Mouse (Mus musculus) mesoderm, embryonic 11.5 days (tissue): ENCODE results near the gene Il1r2.

Experiments used
- DNase-seq: peaks from one replicate; pipeline ENCODE4 v3.0.0-alpha.2; 2012; ENCODE audit warnings: low read depth, low spot score

The Il1r2 gene

DNA sequence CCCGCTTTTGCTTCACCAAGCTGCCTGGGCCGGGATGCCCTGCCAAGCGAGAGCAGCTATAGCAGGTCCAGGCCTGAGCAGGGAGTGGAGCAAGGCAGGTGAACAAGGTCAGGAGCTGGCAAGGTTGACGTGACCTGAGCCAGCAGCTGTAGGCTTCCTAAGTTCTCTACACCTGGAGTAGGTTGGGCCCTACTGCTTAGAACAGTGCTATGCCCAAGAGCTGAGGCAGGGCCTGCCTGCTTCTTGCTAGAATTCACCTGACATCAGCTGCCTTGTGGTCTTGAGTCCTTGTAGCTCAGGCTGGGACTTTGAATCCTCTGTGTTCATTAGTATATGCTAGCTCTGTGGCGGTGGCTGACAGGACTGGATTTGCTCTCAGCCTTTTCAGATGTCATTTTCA is at the start of gene Il1r2:
Gene Il1r2, plus strand, starts transcription at position 301 of the 400 bp plus-strand sequence.
- DNase-seq = no peak

DNA sequence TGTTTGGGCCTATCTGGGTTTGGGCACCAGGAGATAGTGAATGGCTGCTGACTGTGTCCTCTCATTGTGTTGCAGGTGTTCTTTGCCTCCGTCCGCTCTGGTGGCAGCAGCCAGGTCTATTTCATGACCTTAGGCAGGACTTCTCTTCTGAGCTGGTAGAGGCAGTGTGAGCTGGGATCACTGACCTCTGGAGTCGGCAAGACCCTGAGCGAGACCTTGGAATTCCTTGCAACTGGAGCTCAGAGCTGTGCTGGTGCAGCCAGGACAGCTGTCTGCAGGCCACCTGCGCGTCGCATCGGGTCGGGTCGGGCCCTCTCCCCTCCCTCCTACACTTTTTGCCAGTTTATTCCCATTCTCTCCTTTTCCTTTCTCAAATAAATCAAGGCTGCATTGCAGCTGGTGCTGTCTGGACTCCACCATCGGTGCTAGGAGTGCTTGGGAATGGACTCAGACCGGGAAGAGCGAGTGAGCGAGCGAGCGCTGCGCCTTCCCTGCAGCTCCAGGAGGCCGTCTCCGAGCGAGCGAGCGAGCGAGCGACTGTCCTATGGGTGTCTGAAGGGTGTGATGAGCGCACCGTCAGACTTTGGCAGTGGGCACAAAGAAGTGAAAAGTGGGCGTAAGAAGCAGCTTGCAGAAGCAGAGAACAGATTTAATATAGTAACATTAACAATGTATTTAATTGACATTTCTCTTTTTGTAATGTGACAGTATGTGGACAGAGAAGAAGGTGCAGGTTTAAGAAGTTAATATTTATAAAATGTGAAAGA is 49.1 kb upstream of the Il1r2 start:
- no peak for DNase-seq

DNA sequence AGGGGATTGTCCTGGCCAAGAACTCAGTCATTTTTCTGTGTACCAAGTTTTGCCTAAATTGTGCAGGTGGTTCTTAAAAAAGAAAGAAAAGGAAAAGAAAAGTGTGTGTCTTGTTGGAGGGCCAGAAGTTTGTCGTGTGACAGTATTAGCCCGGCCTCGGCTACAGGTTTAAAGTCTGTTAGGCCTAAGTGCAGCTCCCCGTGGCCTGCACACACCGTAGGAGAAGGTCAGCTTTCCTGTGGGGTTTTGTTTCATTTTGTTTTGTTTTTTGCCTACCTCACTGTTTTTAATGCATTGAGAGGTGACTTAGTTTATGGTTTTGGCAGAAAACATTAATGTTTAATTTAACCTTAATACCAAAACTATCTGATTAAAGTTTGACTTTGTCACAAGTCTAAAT is 48.5 kb upstream of the Il1r2 start:
- no peak for DNase-seq

DNA sequence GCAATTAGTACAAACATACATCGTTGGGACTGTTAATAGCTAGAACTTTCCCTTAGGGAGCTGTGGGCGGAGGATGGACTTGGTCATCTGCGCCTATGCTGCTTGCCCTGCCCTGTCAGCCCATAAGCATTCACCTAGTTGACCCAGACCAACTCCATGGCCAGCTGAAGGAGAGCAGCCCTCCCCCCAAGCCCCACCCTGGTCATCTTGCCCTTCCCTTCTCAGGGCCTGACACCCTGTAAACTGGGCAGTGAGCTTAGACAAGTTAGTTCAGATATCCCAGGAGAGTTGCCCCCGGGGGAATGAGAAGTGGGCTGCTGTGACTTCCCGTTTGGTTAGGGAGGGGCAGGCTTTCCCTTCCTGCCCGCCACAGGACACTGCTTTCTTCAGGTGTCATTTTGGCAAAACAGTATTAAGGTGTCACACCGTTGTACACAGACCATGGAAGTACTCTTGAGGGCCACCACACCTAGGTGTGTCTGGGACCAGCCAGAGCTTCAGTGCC is 46.7 kb upstream of the Il1r2 start:
- no peak for DNase-seq

DNA sequence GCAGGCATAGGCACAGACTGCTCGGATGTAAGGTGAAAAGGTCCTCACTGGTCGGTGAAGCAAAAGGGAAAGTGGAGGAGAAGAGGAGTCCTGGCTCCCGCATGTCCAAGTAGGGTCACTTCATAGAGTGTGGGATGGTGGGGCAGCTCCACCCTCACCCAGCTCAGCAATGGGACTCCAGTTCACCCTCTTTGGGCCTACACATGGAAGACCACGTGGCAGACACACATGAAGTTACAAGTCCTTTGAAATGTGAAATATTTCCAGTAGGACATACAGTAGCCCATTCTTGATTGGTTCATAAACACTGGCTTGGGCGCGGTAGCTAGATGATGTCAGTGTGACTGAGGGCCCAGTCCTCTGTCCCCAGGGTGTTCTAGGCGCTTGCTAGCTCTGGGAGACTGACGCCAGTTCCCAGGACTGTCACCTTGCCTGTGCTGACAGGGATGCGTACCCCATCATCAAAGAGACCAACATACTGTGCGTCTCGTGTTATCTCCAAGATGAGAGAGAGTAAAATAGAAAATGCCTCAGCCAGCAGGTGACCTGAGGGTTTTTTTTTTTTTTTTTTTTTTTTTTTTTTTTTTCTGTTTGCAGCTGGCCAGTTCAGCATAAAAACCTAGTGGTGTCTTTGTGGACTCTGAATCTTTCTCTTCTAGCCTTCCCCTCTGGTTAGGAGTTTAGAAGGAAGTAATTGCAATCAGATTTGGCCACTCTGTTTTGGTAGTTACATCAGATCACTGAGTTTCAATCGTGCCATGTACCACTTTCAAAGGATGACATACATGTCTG is 45.5 kb upstream of the Il1r2 start:
- DNase-seq = no peak

DNA sequence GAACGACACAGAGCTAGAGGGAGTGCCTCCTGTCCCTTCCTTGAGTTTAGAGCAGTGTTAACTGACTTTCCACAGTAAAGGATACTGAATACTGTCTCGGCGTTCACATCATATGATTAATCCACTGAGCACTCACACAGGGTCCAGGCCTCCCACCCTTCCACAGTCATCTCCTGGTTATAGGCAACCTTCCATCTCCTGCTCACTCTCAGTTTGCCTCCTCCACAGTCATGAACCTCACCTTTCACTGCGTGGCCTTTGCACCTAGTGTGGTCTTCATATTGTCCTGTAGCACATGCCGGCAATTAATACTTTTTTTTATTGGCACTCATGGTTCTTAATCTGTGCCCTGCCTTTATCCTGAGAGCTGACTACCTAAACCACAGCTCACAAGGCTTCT is 44.3 kb upstream of the Il1r2 start:
- no peak for DNase-seq

DNA sequence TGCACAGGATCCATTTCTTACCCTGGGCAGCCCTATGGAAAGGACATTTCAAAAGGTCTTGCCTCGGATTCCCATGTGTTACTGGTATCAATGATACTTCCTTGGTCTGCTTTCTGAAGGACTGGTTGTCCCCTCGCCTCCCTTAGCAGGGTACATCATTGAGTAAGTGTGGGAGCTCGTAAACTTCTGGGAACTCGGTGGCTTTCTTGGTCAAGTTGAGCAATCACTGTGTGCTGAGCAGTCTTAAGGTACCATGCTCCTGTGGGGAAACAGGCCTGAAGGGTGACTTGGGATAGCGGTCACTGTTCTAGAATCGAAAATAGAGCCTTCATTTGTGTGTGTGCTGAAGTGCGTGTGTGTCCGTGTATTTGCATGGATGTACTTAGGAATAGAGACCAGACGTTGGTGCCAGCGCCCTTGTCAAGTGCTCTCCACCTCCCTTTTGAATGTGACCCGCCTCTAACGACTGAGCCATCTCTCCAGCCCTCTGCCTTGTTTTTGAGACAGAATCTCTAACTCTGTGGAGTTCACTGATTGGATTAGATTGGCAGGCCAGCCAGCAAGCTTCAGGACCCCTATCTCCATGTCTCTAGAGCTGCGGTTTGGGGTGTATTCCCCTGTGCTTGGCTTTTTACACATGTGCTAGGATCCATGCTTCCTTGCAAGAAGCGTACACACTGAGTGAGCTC is 43.4 kb upstream of the Il1r2 start:
- DNase-seq = no peak

DNA sequence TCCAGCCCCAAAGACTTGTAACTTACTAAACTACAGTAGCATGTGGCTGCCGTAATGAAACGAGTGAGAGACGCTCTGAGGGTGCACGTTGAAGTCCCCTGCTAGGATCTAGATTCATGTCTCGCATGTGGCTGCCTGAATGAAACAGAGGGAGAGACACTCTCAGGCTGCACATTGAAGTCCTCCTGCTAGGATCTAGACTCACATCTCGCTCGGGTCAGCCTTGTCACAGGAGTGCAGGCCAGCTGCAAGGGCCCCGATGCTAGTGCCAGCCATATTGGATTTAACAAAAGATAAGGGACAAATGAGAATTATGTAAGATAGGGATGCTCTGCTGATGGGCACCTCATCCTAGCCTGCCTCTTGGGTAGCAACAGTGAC is 42.9 kb upstream of the Il1r2 start:
- DNase-seq = no peak

DNA sequence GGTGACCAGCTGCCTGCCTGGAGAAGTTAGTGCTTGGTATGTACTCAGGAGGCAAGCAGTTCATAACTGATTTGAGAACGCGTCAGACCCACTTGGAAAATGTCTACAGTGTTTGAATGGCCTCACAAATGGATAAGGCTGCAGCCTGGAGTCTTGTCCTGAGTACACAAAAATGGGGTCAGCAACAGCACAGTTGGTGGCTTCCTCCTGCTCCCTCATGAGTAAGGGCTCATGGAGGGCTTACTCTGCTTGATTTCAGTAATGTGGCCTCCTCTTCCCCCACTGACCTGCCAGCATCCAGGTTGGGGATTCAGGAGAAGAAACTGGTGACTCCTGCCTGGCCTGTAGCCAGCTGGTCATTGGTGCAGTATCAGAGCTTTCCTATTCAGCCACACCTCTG is 42.3 kb upstream of the Il1r2 start:
- no peak for DNase-seq

DNA sequence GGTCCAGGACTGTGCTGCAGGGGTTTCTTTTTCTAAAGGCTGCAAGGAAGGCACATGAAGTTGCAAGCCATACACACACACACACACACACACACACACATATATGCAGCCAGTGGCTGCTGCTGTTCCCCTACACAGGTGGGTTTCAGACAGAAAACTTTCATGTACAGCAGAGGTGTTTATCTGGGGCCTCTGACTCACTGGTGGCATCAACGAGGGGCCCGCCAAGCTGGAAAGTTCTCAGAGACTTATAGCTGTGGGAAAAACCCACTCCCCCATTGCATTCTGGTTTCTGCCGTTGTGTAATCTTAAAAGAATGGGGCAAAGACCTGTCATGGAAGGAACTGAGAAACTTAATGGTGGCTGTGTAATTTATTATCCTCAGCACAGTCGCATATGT is 40.6 kb upstream of the Il1r2 start:
- no peak for DNase-seq

DNA sequence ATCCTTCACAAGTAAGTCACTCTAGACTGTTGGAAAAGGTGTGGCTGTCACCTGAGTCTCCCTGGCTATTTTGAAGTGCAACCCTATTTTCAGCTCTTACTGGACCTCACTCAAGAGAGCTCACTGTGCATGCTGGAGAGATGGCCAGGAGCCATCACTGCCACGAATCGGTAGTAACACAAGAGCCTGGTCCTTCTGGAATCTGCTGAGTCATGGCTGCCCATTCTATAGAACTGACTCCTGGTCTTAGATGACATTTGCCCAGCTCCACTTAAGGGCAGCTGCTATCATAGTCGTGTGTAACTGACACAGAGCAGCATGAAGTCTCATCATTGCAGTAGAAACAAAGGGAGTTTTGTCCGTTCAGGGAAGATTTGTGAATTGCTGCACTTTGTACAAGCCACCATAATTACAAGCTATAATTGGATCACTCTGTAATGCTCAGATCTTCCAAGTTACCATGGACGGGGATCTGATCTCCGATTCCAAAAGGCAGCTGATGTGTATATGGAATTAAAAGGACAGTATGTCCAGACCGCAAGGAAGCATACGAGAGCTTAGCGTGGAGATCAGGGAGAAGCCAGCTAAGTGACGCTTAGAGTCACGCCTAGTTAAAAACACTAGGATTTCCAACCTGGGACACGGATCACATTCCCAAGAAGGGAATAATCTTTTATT is 40.0 kb upstream of the Il1r2 start:
- DNase-seq = peak; percentile 23

DNA sequence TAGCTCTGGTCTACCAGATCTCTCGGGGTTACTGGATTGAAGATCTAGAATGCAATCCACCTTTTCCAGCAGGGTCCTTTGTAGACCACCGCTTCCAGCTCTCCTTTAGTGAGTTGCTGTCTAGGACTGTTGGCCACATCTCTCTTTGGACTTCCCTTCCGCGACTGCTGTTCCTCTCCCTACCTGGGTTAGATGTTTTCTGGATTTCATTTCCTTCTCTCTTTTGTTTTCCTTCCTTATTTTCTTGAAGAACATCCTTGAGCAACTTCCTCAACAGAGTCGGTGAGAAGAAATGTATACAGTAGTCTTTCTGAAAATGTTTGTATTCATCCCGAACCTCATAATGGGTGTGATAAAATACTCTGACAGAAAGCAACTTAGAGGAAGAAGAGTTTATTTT is 36.0 kb upstream of the Il1r2 start:
- DNase-seq = no peak

DNA sequence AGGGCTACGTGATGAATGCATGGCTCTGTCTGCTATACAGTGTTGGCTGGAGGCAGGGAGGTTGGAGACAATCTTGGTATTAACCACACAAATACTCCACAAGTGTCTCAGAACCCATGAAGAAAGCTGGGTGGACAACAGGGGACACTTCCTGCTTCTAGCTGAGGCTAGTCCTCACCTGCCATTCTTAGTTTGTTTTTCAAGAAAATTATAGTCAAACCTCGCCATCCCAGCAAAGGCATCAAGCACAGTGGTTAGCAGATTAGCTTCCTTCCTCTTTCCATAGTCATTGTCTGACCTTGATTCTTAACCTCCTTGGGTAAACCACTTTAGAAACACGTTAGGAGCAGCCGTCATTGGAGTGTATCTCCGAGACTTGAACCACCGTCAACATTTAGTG is 28.2 kb upstream of the Il1r2 start:
- no peak for DNase-seq

DNA sequence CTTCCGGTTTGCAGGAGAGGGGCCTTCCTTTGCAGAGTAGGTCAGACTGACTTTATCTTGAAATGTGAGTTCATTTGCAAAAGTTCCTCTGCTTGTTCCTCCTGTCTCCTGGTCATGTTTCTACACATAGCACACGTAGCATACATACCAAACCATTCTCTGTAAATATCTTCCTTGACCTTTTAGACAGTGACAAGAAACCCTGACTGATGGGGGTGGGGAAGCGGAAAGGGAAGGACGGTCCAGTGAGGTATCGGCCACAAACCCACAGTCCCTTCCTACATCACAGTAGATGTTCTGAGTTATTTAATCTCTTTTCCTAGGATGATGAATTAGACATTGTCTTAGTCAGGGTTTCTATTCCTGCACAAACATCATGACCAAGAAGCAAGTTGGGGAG is 27.3 kb upstream of the Il1r2 start:
- DNase-seq = no peak

DNA sequence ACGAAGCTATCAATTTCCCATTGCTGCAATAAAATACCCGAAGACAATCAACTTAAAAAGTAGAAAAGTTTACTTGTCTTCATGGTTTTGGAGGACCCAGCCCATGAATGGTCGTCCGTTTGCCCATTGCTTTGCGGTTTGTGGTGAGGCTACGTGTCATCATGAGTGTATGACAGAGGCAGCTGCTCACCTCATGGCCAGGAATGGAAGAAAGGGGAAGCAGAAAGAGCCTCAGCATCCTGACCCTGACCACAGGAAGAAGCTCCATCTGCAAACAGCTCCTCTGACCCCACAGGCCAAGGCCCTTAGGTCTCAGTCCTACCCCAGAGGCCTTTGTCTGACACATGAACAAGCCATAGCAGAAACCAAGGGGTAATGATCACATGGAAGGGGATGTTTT is 22.7 kb upstream of the Il1r2 start:
- no peak for DNase-seq

DNA sequence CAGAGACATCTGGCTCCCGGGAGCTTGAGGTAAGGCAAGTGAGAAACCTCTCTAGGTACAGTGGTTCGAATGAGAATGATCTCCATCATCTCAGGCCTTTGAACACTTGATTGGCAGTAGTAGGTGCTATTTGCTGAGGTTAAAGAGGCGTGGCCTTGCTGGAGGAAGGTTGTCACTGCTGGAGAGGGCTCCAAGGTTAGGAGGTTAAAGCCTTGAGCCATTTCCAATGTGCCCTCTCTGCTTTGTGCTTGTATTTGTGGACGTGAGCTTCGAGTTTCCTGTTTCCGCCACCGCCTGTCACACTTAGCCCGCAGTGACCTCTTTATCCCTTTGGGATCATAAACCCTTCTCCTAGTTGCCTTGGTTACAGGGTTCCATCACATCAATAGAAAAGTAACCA is 21.7 kb upstream of the Il1r2 start:
- DNase-seq = peak; percentile 22

DNA sequence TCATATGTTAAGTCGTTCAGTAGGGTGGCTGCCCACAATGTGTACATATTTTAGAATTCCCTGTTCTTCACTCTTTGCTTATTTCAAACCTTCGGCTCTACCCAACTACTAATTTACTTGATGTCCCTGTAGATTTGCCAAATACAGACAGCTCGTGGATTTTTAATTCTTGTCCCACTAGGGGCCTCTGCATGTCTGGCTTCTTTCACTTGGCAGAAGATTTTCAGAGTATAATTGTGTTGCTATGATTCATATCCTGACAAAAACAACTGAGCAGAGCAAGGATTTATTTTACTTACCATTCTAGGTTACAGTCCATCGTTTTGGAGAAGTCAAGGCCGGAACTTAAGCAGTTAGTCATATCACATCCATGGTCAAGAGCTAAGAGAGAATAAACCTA is 20.8 kb upstream of the Il1r2 start:
- DNase-seq = no peak

DNA sequence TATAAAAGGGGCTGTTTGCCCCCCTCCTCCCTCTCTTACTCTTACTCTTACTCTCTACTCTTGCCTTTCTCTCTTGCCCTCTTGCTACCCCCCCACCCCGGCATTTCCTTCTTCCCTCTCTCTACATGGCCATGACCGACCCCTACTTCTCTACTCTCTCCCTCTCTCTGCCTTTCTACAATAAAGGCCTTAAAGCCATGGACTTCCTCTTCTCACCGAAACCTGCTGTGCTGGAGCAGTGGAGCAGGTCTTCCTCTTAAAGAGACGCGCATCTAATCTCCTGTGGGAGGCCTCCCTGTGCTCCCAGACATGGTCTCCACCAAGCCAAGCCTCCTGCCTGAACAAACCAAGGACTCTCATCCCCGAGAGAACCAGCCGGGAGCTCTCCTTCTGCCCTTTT is 18.8 kb upstream of the Il1r2 start:
- no peak for DNase-seq

DNA sequence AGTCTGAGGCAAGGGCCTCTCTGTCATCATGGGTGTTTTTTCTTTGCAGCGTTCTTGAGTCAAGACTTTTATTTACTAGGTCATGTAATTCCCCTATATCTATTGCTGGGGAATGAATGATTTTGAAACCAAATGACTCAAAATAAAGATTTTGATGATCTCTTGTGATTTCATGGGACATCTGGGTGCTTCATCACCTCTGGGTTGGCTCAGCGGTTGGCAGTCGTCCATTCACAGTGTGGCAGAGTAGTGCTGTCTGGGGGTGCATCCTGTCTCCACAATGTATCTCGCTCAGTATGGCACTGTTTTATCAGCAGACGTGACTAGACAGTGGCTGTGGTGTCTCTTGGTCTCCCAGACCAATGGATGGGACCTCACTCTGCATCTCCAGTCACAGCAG is 17.9 kb upstream of the Il1r2 start:
- no peak for DNase-seq

DNA sequence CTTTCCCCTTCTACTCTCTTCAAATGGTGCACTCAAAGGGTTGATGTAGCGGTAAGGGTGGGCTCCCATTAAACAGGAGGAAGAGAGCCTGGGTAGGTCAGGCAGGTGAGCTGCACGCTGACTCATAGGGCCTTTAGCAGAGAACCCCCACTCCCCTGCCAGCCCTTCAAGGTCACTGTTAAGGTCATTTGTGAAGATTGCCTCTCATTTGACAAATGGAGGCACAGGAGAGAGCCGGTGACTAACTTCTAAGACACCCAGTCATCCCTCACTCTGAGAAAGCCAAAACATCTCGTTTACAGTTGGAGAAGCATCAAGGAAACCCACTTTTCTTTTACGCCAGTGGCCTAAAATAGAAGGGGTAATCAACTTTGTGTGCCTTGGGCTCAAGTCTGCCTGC is 16.5 kb upstream of the Il1r2 start:
- no peak for DNase-seq

DNA sequence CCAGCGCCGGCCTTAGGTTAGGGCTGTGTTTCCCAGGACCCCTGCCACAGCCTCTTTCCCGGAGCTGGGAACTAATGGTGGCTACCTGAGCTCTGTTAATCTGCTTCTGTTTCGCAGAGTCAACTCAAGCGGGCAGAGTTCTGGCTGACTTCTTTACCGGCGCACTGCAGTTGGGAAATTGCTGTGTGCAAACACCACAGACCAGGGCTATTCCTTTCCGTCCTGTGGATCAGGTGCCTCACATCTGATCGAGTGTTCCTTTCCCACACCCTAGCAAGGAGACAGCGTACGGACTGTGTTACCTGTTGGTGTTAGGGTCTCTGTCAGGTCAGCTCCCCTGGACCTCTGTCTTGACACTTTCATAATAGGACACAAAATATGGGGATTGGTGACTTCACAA is 15.9 kb upstream of the Il1r2 start:
- DNase-seq = no peak
